Mouse (Mus musculus): Measurements from ENCODE around the gene Mfsd2a.

DNA sequence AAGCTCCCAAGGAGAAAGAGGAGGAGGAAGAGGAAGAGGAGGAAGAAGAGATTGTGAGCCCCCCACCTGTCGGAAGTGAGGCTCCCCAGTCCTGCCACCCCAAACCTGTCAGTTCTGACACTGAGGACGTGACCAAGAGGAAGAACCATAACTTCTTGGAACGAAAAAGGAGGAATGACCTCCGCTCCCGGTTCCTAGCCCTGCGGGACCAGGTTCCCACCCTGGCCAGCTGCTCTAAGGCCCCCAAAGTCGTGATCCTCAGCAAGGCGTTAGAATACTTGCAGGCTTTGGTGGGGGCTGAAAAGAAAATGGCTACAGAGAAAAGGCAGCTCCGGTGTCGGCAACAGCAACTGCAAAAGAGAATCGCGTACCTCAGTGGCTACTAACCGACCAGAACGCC lies 39.1 kb upstream of the Mfsd2a start:
- no peak for TF ChIP-seq CTCF (IDR thresholded peaks at IDR 0.05; ENCODE audit: low read depth, low read length)
- TF ChIP-seq POLR2A (IDR thresholded peaks at IDR 0.05; ENCODE audit: extremely low read depth, insufficient read depth, low read length), result no peak
